Mouse (Mus musculus): ENCODE measurements around the gene Cdc26.

Cdc26 gene

DNA sequence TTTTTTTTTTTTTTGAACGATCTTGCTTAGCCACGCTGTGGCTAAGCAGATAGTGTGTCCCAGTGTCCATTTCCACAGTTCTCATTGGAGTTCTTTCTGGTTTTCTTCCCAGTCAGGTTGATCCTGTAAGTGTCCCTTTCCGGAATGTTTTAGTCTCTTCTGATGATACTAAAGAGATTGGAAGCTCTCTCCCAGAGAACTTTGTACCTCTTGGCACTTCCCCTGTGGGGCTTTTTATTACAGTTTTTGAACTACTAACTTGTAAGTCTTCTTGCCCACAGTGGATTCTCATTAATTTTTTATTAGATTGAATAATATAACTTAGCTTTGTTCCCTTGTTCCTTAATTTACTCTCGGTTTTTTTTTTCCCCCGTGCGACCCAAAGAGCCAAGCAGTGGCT is 46.9 kb downstream of the Cdc26 start:
- no peak for DNase-seq (ENCODE audit: low spot score)

GRCm38 (mm10) chr4:62360805-62361455 is 47.5 kb downstream of the Cdc26 start:
- DNase-seq (ENCODE audit: low spot score): no peak

- DNase-seq (ENCODE audit: low spot score): peak; percentile 99
Observed at GRCm38 (mm10) chr4:62360088-62360804, 48.2 kb downstream of the Cdc26 start, which contains the start of the genes Fkbp15 and Slc31a1. Gene Fkbp15, minus strand, starts transcription at chr4:62360548. Gene Slc31a1, plus strand, starts transcription at chr4:62360727.

- DNase-seq (ENCODE audit: low spot score): no peak
Observed at GRCm38 (mm10) chr4:62359256-62359775, 49.1 kb downstream of the Cdc26 start.

GRCm38 (mm10) chr4:62357631-62358148 is 50.8 kb downstream of the Cdc26 start:
- no peak for DNase-seq (ENCODE audit: low spot score)

GRCm38 (mm10) chr4:62349371-62349770 is 59.1 kb downstream of the Cdc26 start:
- peak; percentile 80 for DNase-seq (ENCODE audit: low spot score)

- DNase-seq (ENCODE audit: low spot score): peak; percentile 24
Observed at GRCm38 (mm10) chr4:62348329-62348705, 60.1 kb downstream of the Cdc26 start.

GRCm38 (mm10) chr4:62347605-62348328 is 60.7 kb downstream of the Cdc26 start:
- DNase-seq (ENCODE audit: low spot score): peak; percentile 47

DNA sequence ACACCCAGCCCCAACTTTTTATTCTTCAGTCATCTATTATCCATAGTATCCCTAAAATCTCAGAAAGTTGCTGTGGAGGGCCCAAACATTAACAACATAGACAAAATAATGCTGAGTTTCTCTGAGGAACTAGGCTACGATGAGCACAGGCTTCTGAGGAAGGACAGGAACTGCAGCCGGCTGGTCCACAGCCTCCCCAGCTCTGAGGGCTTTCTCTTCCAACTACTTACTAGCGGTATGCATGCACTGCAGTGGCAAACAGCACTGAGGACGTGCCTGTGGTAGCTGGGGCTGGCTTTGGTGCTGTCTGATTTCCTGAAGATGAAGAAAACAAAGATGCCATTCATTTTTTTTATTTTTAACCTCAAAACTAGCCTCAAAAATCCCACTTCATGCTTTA is 62.6 kb downstream of the Cdc26 start:
- DNase-seq (ENCODE audit: low spot score): no peak

GRCm38 (mm10) chr4:62344000-62344399 is 64.4 kb downstream of the Cdc26 start:
- peak; percentile 44 for DNase-seq (ENCODE audit: low spot score)

GRCm38 (mm10) chr4:62338536-62338935 is 69.9 kb downstream of the Cdc26 start:
- DNase-seq (ENCODE audit: low spot score): no peak
